Mouse (Mus musculus) heart, embryonic 14.5 days (tissue): Measurements from ENCODE around the gene Chchd2. TPM values are rescaled to one million over a fixed set of nuclear protein-coding genes. Genes with fewer than 3 reads are reported as not detected.
A peak's percentile ranks its signal among the peaks of the same experiment; 100 is the strongest.
"Not testable (repeated sequence)": the region's sequence is repeated elsewhere in the genome, so short reads cannot be mapped to it uniquely, and the experiment has no call there.

ENCODE experiments used
- ATAC-seq: fragments of 200-750 bp; cut with Nextera tagmentation; 2 replicates; pipeline ENCODE4 v1.8.0; 2017; ENCODE audit warnings: low read depth, moderate TSS enrichment; ENCODE audit not compliant: insufficient number of reproducible peaks, insufficient read depth, low FRiP score
- H3K27ac ChIP-seq, 2 experiments: fragments of 200-500 bp in 1 of 2; fragments of 300-500 bp in 1 of 2; sonication (generic) in 1 of 2; replicated peaks in 1 of 2; 2 replicates each; pipeline ENCODE4 v1.5.1; 2012 to 2014; ENCODE audit warnings: low read depth in 2 of 2, low read length in 2 of 2, control low read depth in 1 of 2, mild to moderate bottlenecking in 1 of 2, mixed read lengths in 1 of 2; ENCODE audit not compliant: control insufficient read depth in 1 of 2, insufficient read depth in 1 of 2
- H3K27me3 ChIP-seq: fragments of 300-500 bp; sonication (generic); 2 replicates; pipeline ENCODE4 v1.6.1; 2014; ENCODE audit warnings: mild to moderate bottlenecking, low read length, control low read depth; ENCODE audit not compliant: control insufficient read depth, insufficient read depth
- H3K36me3 ChIP-seq: fragments of 300-500 bp; sonication (generic); 2 replicates; pipeline ENCODE4 v1.6.1; 2014; ENCODE audit warnings: mild to moderate bottlenecking, control low read depth, low read length, mixed read lengths; ENCODE audit not compliant: control insufficient read depth, insufficient read depth
- H3K4me1 ChIP-seq, 2 experiments: fragments of 200-500 bp in 1 of 2; fragments of 300-500 bp in 1 of 2; sonication (generic) in 1 of 2; 2 replicates each; pipeline ENCODE4 v1.6.1; 2012 to 2014; ENCODE audit warnings: low read length in 2 of 2, control low read depth in 1 of 2, mixed read lengths in 1 of 2; ENCODE audit not compliant: control insufficient read depth in 2 of 2, insufficient read depth in 2 of 2
- H3K4me2 ChIP-seq: fragments of 300-500 bp; sonication (generic); 2 replicates; pipeline ENCODE4 v1.6.1; 2014; ENCODE audit warnings: mild to moderate bottlenecking, low read length
- H3K4me3 ChIP-seq, 2 experiments: fragments of 200-500 bp in 1 of 2; fragments of 300-500 bp in 1 of 2; sonication (generic) in 1 of 2; 2 replicates each; pipeline ENCODE4 v1.5.1; 2012 to 2014; ENCODE audit warnings: low read length in 2 of 2, mild to moderate bottlenecking in 2 of 2, control low read depth in 1 of 2, low read depth in 1 of 2, moderate library complexity in 1 of 2; ENCODE audit not compliant: control insufficient read depth in 1 of 2, insufficient read depth in 1 of 2
- H3K9ac ChIP-seq: fragments of 300-500 bp; sonication (generic); 2 replicates; pipeline ENCODE4 v1.6.1; 2014; ENCODE audit warnings: mild to moderate bottlenecking, low read length
- H3K9me3 ChIP-seq: fragments of 300-500 bp; sonication (generic); 2 replicates; pipeline ENCODE4 v1.6.1; 2016; ENCODE audit warnings: low read length, control low read depth; ENCODE audit not compliant: control insufficient read depth
- WGBS: fragments of 180-500 bp; shearing (Covaris S2); extraction: QIAGEN DNeasy Blood & Tissue Kit; methylation state at CpG from one replicate; pipeline ENCODE4 v1.1.7; 2014; 5-methylcytosine and 5-hydroxymethylcytosine counted together
- polyA plus RNA-seq: library from polyadenylated mRNA; unstranded; fragments of >200 nt; fragmentation: Nextera tagmentation; extraction: Ambion mirVana; gene quantifications from 2 replicates; pipeline ENCODE4 v1.2.1, GENCODE M21; 2014

The Chchd2 gene
- polyA plus RNA-seq, 1 experiment from 2014 or later = 1,067 TPM

DNA sequence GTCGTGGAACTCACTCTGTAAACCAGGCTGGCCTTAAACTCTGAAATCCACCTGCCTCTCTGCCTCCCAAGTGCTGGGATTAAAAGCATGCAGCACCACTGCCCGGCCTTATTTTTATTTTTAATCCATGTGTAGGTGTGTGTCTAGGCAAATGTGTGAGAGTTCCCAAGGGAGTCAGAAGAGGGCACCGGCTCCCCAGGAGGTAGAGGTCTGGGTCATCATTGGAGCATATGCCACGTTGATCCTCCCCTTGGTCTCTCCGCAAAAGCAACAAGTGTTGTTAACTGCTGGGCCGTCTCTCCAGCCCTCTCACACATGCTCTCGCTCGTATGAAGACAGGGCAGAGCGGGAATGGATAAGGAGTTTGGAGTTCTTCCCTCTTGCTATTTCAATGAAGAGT lies 31.5 kb upstream of the Chchd2 start:
- Histone ChIP-seq H3K4me2 (no peak overlapping the region), H3K27me3 (no peaks in the 10 kb centered on the region), H3K4me3 (no peak overlapping the region), H3K4me1 (no peaks in the 10 kb centered on the region), H3K27ac (no peak overlapping the region), H3K9me3 (no peaks in the 10 kb centered on the region), H3K36me3 (no peaks in the 10 kb centered on the region), H3K9ac (no peak overlapping the region)
- WGBS = 68% methylated on average over 9 of the region's 9 CpGs
- ATAC-seq = no peak

DNA sequence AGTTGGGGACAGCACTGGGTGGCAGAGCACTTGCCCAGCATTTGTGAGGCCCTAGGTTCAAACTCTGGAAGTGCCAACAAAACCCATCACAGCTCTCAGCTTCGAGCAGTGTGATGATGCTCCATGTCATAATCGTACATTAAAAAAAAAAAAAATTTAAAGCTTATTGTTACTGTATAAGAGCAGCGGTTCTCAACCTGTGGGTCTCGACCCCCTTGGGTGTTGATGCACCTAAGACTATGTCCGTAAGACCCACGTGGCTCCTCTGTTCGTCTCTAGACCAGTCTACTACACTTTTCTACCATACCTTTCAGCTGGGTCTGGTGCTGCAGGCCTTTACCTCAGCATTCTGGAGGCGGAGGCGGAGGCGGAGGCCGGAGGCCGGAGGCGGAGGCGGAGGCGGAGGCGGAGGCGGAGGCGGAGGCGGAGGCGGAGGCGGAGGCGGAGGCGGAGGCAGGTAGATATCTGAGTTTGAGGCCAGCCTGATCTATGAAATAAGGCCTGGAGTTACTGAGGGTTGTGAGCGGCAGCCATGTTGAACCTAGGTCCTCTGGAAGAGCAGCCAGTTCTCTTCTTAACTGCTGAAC lies 30.9 kb upstream of the Chchd2 start:
- Histone ChIP-seq H3K4me3 (no peak overlapping the region), H3K9ac (no peak overlapping the region), H3K4me1 (no peaks in the 10 kb centered on the region), H3K36me3 (no peaks in the 10 kb centered on the region), H3K27me3 (no peaks in the 10 kb centered on the region), H3K27ac (no peak overlapping the region), H3K9me3 (no peaks in the 10 kb centered on the region), H3K4me2 (no peak overlapping the region)
- WGBS = 79% methylated on average over 24 of the region's 24 CpGs
- no peak for ATAC-seq

DNA sequence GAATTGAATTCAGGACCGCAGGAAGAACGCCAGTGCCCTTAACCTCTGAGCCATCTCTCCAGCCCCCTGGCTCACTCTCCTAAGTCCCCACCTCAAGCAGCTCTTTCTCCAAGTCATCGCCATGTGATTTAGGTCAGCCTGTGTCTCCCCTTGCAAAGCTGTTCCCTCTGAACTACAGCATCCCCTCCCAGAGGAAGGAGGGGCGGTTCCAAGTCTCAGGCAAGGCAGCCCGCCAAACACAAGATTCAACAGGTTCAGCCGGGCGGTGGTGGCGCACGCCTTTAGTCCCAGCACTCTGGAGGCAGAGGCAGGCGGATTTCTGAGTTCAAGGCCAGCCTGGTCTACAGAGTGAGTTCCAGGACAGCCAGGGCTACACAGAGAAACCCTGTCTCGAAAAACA lies 28.2 kb upstream of the Chchd2 start:
- not testable (repeated sequence) for H3K36me3 ChIP-seq, ATAC-seq, H3K4me2 ChIP-seq, H3K27me3 ChIP-seq, H3K4me1 ChIP-seq, H3K27ac ChIP-seq, H3K9ac ChIP-seq, H3K9me3 ChIP-seq, H3K4me3 ChIP-seq
- 79% methylated on average over 11 of the region's 11 CpGs for WGBS

DNA sequence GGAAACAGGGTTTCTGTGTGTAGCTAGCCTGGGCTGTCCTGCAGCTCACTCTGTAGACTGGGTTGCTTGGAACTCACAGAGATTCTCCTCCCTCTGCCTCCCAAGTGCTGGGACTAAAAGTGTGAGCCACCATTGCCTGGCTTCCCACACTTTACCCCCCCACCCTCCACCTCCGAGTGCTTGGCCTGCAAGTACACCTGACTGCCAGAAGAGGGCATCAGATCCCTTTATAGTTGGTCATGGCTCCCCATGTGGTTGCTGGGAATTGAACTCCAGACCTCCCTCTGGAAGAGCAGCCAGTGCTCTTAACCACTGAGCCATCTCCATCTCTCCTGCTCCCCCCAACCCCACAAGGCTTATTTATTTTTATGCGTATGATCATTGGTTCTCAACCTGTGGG lies 26.8 kb upstream of the Chchd2 start:
- 40% methylated on average over 2 of the region's 2 CpGs for WGBS

DNA sequence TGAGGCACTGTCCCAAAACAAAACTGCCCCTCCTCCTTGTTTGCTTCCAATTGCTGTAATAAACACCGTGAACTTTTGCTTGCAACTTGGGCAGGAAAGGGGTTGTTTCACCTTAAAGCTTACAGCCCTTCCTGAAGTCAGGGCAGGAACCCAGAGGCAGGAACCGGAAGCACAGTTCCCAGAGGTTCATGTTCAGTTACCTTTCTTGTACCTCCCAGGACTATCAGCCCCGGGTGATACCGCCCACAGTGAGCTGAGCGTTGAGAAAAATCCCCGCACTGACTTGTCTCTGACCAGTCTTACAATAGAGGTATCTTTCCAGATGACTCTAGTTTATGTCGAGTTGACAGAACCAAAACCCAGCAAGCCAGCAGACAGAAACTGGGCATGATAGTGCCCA lies 22.3 kb upstream of the Chchd2 start:
- ATAC-seq = no peak
- H3K4me3 ChIP-seq = no peak overlapping the region
- H3K36me3 ChIP-seq = no peaks in the 10 kb centered on the region
- 0 out of 4 replicates have a peak, but pooled peaks cover 0 to 3% of the 10 kb centered on the region in 2 experiments for H3K4me1 ChIP-seq
- H3K27me3 ChIP-seq = no peaks in the 10 kb centered on the region
- no peak overlapping the region for H3K27ac ChIP-seq
- no peak overlapping the region for H3K9ac ChIP-seq
- 75% methylated on average over 7 of the region's 7 CpGs for WGBS
- no peak overlapping the region for H3K4me2 ChIP-seq
- no peaks in the 10 kb centered on the region for H3K9me3 ChIP-seq

More for the DNA sequence above, 26.8 kb upstream of the Chchd2 start:
- 0 out of 4 replicates have a peak, but pooled peaks cover 0 to 1% of the 10 kb centered on the region in 2 experiments for H3K4me1 ChIP-seq
- H3K27me3 ChIP-seq = no peaks in the 10 kb centered on the region
- no peaks in the 10 kb centered on the region for H3K36me3 ChIP-seq
- no peak overlapping the region for H3K4me2 ChIP-seq
- ATAC-seq = no peak
- H3K9me3 ChIP-seq = no peaks in the 10 kb centered on the region
- no peak overlapping the region for H3K4me3 ChIP-seq
- H3K27ac ChIP-seq = no peak overlapping the region
- no peak overlapping the region for H3K9ac ChIP-seq

DNA sequence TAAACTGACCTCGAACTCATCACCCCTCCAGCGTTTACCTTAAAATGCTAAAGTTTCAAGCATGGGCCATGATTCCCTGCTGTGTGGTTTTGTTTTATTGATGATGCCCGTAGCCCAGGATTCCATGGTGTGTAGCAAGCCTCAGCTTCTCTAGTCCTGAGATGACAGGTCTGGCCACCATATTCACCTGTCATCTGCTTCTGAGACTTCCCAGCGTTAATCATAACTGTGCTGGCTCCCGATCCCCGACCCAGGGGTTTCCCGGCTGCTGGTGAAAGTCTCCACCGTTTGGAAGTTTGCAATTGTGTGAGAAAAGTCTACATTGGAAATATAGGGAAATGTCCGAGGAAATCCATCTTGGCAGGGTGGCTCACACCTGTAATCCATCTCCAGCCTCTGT lies 21.9 kb upstream of the Chchd2 start:
- peak overlapping the region in 1 of 2 experiments; percentile 73; a peak in 3 of 4 replicates for H3K4me3 ChIP-seq
- H3K36me3 ChIP-seq = no peaks in the 10 kb centered on the region
- no peak for ATAC-seq
- no peak overlapping the region for H3K27ac ChIP-seq
- no peaks in the 10 kb centered on the region for H3K27me3 ChIP-seq
- H3K4me2 ChIP-seq = peak overlapping the region; percentile 86
- 0 out of 4 replicates have a peak, but pooled peaks cover 0 to 3% of the 10 kb centered on the region in 2 experiments for H3K4me1 ChIP-seq
- WGBS = 74% methylated on average over 9 of the region's 9 CpGs
- peak overlapping the region; percentile 86; the same call in 1 of the 2 replicates for H3K9ac ChIP-seq
- H3K9me3 ChIP-seq = no peaks in the 10 kb centered on the region

DNA sequence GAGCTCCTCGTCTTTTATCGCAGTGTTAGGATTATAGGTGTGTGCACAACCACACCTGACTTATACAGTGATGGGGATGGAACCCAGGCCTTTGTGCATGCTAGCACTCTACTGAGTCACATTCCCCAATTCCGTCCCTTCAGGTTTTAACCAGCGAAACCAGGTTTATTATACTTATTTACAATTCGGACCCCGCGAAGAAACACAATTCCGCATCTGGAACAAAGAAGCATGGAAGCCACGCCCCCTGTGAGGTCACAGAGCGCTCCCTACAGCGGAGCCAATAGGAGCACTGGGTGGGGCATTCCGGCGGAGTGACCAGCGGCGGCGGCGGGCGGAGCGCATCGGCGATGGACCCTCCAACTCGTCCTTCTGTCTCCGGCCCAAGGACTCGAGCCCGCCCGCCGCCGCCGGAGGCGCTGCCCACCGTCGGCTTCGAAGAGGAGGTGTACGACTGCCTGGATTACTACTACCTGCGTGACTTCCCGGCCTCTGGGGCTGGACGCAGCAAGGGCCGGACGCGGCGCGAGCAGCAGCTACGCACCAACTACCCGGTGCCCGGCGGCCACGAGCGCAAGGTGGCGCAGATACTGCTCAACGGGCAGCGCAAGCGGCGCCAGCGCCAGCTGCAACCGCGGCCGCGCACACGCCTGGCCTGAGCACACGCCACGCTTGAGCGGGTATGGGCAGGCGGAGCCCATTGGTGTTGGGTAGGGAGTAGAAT lies 21.1 kb upstream of the Chchd2 start, which contains the start of gene Nupr1l:
Nupr1l (plus strand) TSS at position 299 of the 724 bp plus-strand sequence.
- Histone ChIP-seq H3K27ac (peak within 1 kb of the TSS; percentile 92 to 95), H3K9ac (peak within 1 kb of the TSS; percentile 86), H3K4me3 (peak within 1 kb of the TSS; percentile 73 to 89), H3K4me2 (peak within 1 kb of the TSS; percentile 86), H3K4me1 (0 out of 4 replicates have a peak, but pooled peaks cover 0 to 3% of the 10 kb centered on the region in 2 experiments), H3K27me3 (no peaks in the 10 kb centered on the region), H3K9me3 (no peaks in the 10 kb centered on the region), H3K36me3 (no peaks in the 10 kb centered on the region)
- WGBS = under 1% methylated on average over 63 of the region's 63 CpGs
- ATAC-seq = peak; percentile 94
